Mouse (Mus musculus): ENCODE measurements around the gene Atp2a2.

DNA sequence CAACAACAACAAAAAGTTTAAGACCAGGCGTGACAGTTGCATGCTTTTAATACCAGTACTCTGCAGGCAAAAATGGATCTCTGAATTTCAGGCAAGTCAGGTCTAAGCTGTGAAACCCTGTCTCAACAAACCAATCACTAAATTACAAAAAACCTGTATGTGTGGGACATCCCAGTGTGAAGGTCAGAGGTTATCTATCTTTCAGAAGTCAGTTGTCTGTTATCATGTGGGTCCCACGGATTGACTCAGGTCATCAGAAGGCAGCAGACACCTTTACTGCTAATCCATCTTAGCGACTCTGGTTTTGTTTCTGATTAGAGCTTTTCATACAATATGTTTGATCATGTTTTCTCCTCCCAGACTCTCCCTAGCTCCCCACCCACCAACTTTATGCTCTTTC is 25.9 kb downstream of the Atp2a2 start:
- TF ChIP-seq CTCF (IDR thresholded peaks at IDR 0.05; ENCODE audit: low read depth) (no peak), EP300 (IDR thresholded peaks at IDR 0.05; ENCODE audit: low read depth) (no peak)

Data from heart, postnatal 0 days (tissue).